Mouse (Mus musculus): Measurements from ENCODE around the gene Tbx3.
A peak's percentile ranks its signal among the peaks of the same experiment; 100 is the strongest.

DNA sequence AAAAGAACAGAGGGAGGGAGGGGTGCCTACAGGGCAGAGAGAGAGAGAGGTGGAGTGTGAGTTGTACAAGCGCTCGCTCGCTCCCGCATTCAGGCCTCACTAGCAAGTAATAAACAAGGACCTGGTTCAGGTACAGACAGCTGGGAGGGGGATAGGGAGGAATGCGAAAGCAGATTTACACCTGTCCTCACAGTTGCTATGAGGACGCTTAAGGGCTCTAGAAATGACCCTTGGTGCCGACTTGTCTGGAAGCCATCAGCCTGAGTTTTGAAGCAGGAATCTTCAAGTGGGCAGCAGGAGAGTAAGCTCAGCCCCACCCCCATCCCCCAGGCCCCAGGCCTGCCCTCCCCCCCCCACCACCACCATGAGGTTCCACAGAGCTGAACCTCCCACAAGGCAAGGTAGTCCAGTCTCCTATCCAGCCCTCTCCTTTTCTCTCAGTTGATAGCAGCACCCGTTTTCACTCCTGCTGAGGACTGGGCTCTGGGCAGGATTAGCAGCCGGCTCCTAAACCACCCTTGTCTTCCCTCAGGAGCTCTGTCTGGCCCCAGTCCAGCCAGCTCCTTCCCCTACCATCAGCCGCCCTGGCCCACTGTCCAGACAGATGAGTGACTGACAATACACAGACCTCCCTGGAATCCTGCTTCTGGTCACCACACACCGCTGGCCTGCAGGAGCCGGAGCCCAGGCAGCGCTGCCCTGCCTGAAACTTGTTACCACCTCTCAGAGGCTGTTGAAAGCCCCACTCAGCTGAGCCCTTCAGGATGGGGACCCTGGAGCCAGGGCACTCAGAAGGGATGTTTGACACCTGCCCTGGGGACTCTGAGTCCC is 19.1 kb upstream of the Tbx3 start:
- TF ChIP-seq EP300 (IDR thresholded peaks at IDR 0.05; ENCODE audit: low read depth) (peak; percentile 88), CTCF (IDR thresholded peaks at IDR 0.05; ENCODE audit: low read depth) (no peak)

Measured in heart, postnatal 0 days (tissue).